In genomic region chr16:34690334-34691144, GRCm38 (mm10) we compare ENCODE assay signal across 8 mouse cellular contexts. TPM values are rescaled to one million over a fixed set of nuclear protein-coding genes. Genes with fewer than 3 reads are reported as not detected.
DNase-seq lines count a peak whose midpoint lies in the region; ATAC-seq lines count a peak whose summit lies in the region.

Gene Ccdc14 (plus strand): TSS chr16:34690616.

- no peaks in the 10 kb centered on the region for H3K36me3 ChIP-seq in hindbrain, embryonic 12.5 days

- peak; percentile 91 for ATAC-seq in hindbrain, embryonic 12.5 days (ENCODE audit: low FRiP score)

- H3K4me1 ChIP-seq in hindbrain, embryonic 12.5 days = peaks cover 8% of the 10 kb centered on the region

- peak within 1 kb of the TSS; percentile 67 for H3K9ac ChIP-seq in hindbrain, embryonic 12.5 days

- no peaks in the 10 kb centered on the region for H3K27me3 ChIP-seq in hindbrain, embryonic 12.5 days

- peak within 1 kb of the TSS; percentile 52 for H3K4me3 ChIP-seq in hindbrain, embryonic 12.5 days

- DNase-seq in Muller cell, postnatal 12 days (ENCODE audit: inconsistent ontology term) = peak; percentile 94
- DNase-seq in cerebellum, adult 9-11 months = peak; percentile 87
- peak; percentile 58 to 82 for DNase-seq in frontal cortex, adult 2 months (ENCODE audit: extremely low spot score in 1 of 2, low spot score in 1 of 2)
- peak; percentile 76 to 80 for DNase-seq in layer of hippocampus, postnatal 14 days (ENCODE audit: low spot score in 2 of 2)
- DNase-seq in lung, postnatal 14 days = peak; percentile 87
- peak; percentile 87 for DNase-seq in retina, adult 2 months (ENCODE audit: low read depth, low spot score)
- DNase-seq in thymus, postnatal 36 days = peak; percentile 76 to 83

- H3K9me3 ChIP-seq in hindbrain, embryonic 12.5 days (replicated peaks) = no peaks in the 10 kb centered on the region

- under 1% methylated on average over 53 of the region's 53 CpGs for WGBS in hindbrain, embryonic 12.5 days

- peak within 1 kb of the TSS; percentile 81 for H3K27ac ChIP-seq in hindbrain, embryonic 12.5 days

- H3K4me2 ChIP-seq in hindbrain, embryonic 12.5 days (replicated peaks) = peak within 1 kb of the TSS; percentile 82

RNA-seq across cellular contexts. Expression of gene Ccdc14, which starts in this region (rescaled TPM):
- polyA plus RNA-seq in frontal cortex, adult 2 months (2012; rRNA removed) = 2.8 TPM in 2 replicates
- 8.4 and 8.7 TPM in 2 replicates for polyA plus RNA-seq in hindbrain, embryonic 12.5 days (2016; fragmentation: Nextera tagmentation; extraction: Ambion mirVana)
- total RNA-seq in layer of hippocampus, postnatal 14 days (2021) = 1 to 10 TPM; 2.8 to 3.2 TPM

Comparison
In these comparisons a context has a peak if more than half of its experiments do, and no peak if none do; other contexts are left out.
1. Peak in every context shown above with its lines: DNase-seq, ATAC-seq, H3K4me3 ChIP-seq and H3K27ac ChIP-seq.